In the genomic region with DNA sequence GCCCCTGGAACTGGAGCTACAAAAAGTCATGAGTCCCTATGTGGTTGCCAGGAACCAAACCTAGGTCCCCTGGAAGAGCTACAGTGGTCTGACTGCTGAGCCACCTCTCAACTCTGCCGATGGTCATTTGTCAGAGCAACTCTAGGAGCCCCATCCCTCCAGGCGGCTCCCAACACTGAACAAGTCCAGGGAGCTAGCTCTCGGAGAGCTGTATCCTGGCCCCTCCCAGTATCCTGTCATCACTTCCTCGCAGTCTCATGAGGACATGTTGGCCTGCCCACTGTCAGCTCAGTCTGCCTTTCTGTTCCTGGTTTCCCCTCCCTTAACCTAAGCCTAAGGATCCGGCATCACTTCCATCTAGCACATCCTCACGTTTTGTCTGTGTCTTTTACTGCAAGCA, we compare ENCODE assay signal across 18 mouse cellular contexts.
DNase-seq lines count a peak whose midpoint lies in the region; ATAC-seq and TF ChIP-seq lines count a peak whose summit lies in the region.
"Had no signal": no experiment of that assay in that cellular context is flagged by ENCODE, and none has a peak within 500 bp of the region (broad histone marks: within the 10 kb centered on the region; RNA-seq: fewer than 3 reads in every experiment).

No protein-coding gene starts in this region.

- no peak overlapping the region for H3K4me2 ChIP-seq in embryonic facial prominence, embryonic 14.5 days (ENCODE audit: low read depth, low read length)
- H3K4me2 ChIP-seq in kidney, embryonic 14.5 days (replicated peaks; ENCODE audit: low read depth, low read length) = no peak overlapping the region
- no peak overlapping the region for H3K4me2 ChIP-seq in embryonic facial prominence, embryonic 15.5 days (replicated peaks)
- H3K4me2 ChIP-seq: limb, embryonic 15.5 days; neural tube, embryonic 12.5 days; stomach, embryonic 15.5 days had no signal

- no peak for TF ChIP-seq POLR2A in kidney, adult 2 months (IDR thresholded peaks at IDR 0.05; ENCODE audit: low read depth, low read length)

- no peak overlapping the region for H3K9ac ChIP-seq in embryonic facial prominence, embryonic 14.5 days (ENCODE audit: low read depth, low read length)
- H3K9ac ChIP-seq in kidney, embryonic 14.5 days (ENCODE audit: low read depth, low read length) = no peak overlapping the region
- no peak overlapping the region for H3K9ac ChIP-seq in embryonic facial prominence, embryonic 15.5 days
- H3K9ac ChIP-seq: limb, embryonic 15.5 days; neural tube, embryonic 12.5 days; stomach, embryonic 15.5 days had no signal

- no peak for TF ChIP-seq CTCF in kidney, adult 2 months (conservative IDR thresholded peaks at IDR 0.05; ENCODE audit: insufficient read depth, insufficient read length, low read depth, low read length)

- no peaks in the 10 kb centered on the region for H3K36me3 ChIP-seq in embryonic facial prominence, embryonic 14.5 days (ENCODE audit: control insufficient read depth, insufficient read depth, low read length)
- H3K36me3 ChIP-seq in embryonic facial prominence, embryonic 10.5 days (replicated peaks) = no peaks in the 10 kb centered on the region
- H3K36me3 ChIP-seq in kidney, adult 2 months (ENCODE audit: control insufficient read depth, insufficient read depth, low read length) = no peaks in the 10 kb centered on the region
- H3K36me3 ChIP-seq in kidney, embryonic 14.5 days (ENCODE audit: control insufficient read depth, insufficient read depth, low read length) = no peaks in the 10 kb centered on the region
- H3K36me3 ChIP-seq in embryonic facial prominence, embryonic 15.5 days = no peaks in the 10 kb centered on the region
- H3K36me3 ChIP-seq: limb, embryonic 15.5 days; midbrain, embryonic 10.5 days; neural tube, embryonic 12.5 days; stomach, embryonic 15.5 days had no signal

- H3K4me1 ChIP-seq in embryonic facial prominence, embryonic 14.5 days (ENCODE audit: control insufficient read depth, insufficient read depth, low read length) = no peaks in the 10 kb centered on the region
- peaks cover 7% of the 10 kb centered on the region for H3K4me1 ChIP-seq in embryonic facial prominence, embryonic 10.5 days
- H3K4me1 ChIP-seq in kidney, adult 2 months (ENCODE audit: control insufficient read depth, insufficient read depth, low read length) = no peaks in the 10 kb centered on the region
- H3K4me1 ChIP-seq in kidney, embryonic 14.5 days (ENCODE audit: control insufficient read depth, insufficient read depth, low read length) = no peaks in the 10 kb centered on the region
- H3K4me1 ChIP-seq in embryonic facial prominence, embryonic 15.5 days = 0 out of 2 replicates have a peak, but pooled peaks cover 3% of the 10 kb centered on the region
- H3K4me1 ChIP-seq: limb, embryonic 15.5 days; midbrain, embryonic 10.5 days; neural tube, embryonic 12.5 days; stomach, embryonic 15.5 days had no signal

- peak; percentile 39 for DNase-seq in embryonic facial prominence, embryonic 14.5 days (ENCODE audit: low spot score)
- DNase-seq in embryonic facial prominence, embryonic 10.5 days (ENCODE audit: low spot score) = no peak
- DNase-seq in kidney, adult 2 months = peak; percentile 9
- DNase-seq in lung, postnatal 10 days = peak; percentile 81
- DNase-seq in cerebellum, postnatal 36 days = no peak
- DNase-seq: cerebellum, adult 8-10 months; gastrocnemius, postnatal 25 days; spleen, adult 18-20 months; thymus, adult 2 months had no signal

- no peaks in the 10 kb centered on the region for H3K27me3 ChIP-seq in embryonic facial prominence, embryonic 14.5 days (replicated peaks; ENCODE audit: control insufficient read depth, insufficient read depth, low read length)
- H3K27me3 ChIP-seq in embryonic facial prominence, embryonic 10.5 days (replicated peaks; ENCODE audit: low read depth, poor library complexity, severe bottlenecking) = 0 out of 2 replicates have a peak, but pooled peaks cover 4% of the 10 kb centered on the region
- H3K27me3 ChIP-seq in kidney, adult 2 months (replicated peaks; ENCODE audit: control insufficient read depth, insufficient read depth, low read length) = no peaks in the 10 kb centered on the region
- H3K27me3 ChIP-seq in kidney, embryonic 14.5 days (ENCODE audit: control insufficient read depth, insufficient read depth, low read length) = no peaks in the 10 kb centered on the region
- H3K27me3 ChIP-seq in embryonic facial prominence, embryonic 15.5 days = no peaks in the 10 kb centered on the region
- H3K27me3 ChIP-seq: limb, embryonic 15.5 days; neural tube, embryonic 12.5 days; stomach, embryonic 15.5 days had no signal

- H3K4me3 ChIP-seq in embryonic facial prominence, embryonic 14.5 days (ENCODE audit: low read depth, low read length) = no peak overlapping the region
- no peak overlapping the region for H3K4me3 ChIP-seq in embryonic facial prominence, embryonic 10.5 days
- H3K4me3 ChIP-seq in kidney, adult 2 months (ENCODE audit: insufficient read depth, low read depth, low read length) = no peak overlapping the region
- no peak overlapping the region for H3K4me3 ChIP-seq in kidney, embryonic 14.5 days (ENCODE audit: low read length)
- H3K4me3 ChIP-seq in embryonic facial prominence, embryonic 15.5 days (replicated peaks) = no peak overlapping the region
- H3K4me3 ChIP-seq: limb, embryonic 15.5 days; midbrain, embryonic 10.5 days; neural tube, embryonic 12.5 days; stomach, embryonic 15.5 days had no signal

- ATAC-seq in embryonic facial prominence, embryonic 14.5 days (ENCODE audit: low read depth) = no peak
- no peak for ATAC-seq in kidney, embryonic 14.5 days (ENCODE audit: low FRiP score, low TSS enrichment)
- ATAC-seq in embryonic facial prominence, embryonic 15.5 days (ENCODE audit: insufficient number of reproducible peaks, low FRiP score, low TSS enrichment, low read depth) = no peak
- no peak for ATAC-seq in megakaryocyte, adult 5-6 weeks (ENCODE audit: poor library complexity, severe bottlenecking)
- ATAC-seq: forebrain, embryonic 14.5 days; hindbrain, postnatal 0 days had no signal

- H3K9me3 ChIP-seq in embryonic facial prominence, embryonic 14.5 days (ENCODE audit: control insufficient read depth, low read length) = no peaks in the 10 kb centered on the region
- H3K9me3 ChIP-seq in embryonic facial prominence, embryonic 10.5 days = no peaks in the 10 kb centered on the region
- H3K9me3 ChIP-seq in kidney, embryonic 14.5 days (ENCODE audit: control insufficient read depth, low read length) = no peaks in the 10 kb centered on the region
- no peaks in the 10 kb centered on the region for H3K9me3 ChIP-seq in embryonic facial prominence, embryonic 15.5 days (replicated peaks)
- H3K9me3 ChIP-seq: limb, embryonic 15.5 days; midbrain, embryonic 10.5 days; neural tube, embryonic 12.5 days; stomach, embryonic 15.5 days had no signal

- WGBS in embryonic facial prominence, embryonic 14.5 days = 45% methylated on average over 5 of the region's 6 CpGs
- 55% methylated on average over 6 of the region's 6 CpGs for WGBS in embryonic facial prominence, embryonic 10.5 days
- 61% methylated on average over 6 of the region's 6 CpGs for WGBS in kidney, adult 2 months
- WGBS in kidney, embryonic 14.5 days = 65% methylated on average over 6 of the region's 6 CpGs
- 36% methylated on average over 6 of the region's 6 CpGs for WGBS in embryonic facial prominence, embryonic 15.5 days

- H3K27ac ChIP-seq in embryonic facial prominence, embryonic 14.5 days (replicated peaks; ENCODE audit: low read depth, low read length) = no peak overlapping the region
- no peak overlapping the region for H3K27ac ChIP-seq in embryonic facial prominence, embryonic 10.5 days (replicated peaks)
- no peak overlapping the region for H3K27ac ChIP-seq in kidney, adult 2 months (ENCODE audit: insufficient read depth, low read depth, low read length)
- H3K27ac ChIP-seq in kidney, embryonic 14.5 days (ENCODE audit: low read depth, low read length) = no peak overlapping the region
- H3K27ac ChIP-seq in embryonic facial prominence, embryonic 15.5 days (replicated peaks) = 0 out of 2 replicates have a peak overlapping the region, but pooled peaks have one; percentile 25
- H3K27ac ChIP-seq: hindbrain, postnatal 0 days; limb, embryonic 15.5 days; midbrain, embryonic 10.5 days; neural tube, embryonic 12.5 days; stomach, embryonic 15.5 days had no signal

Comparison
In these comparisons a context has a peak if more than half of its experiments do, and no peak if none do; other contexts are left out.
1. DNase-seq: peak in embryonic facial prominence, embryonic 14.5 days (single experiment), kidney, adult 2 months (single experiment) and lung, postnatal 10 days (single experiment); none in embryonic facial prominence, embryonic 10.5 days (single experiment) and cerebellum, postnatal 36 days (0 of 2).